Mouse (Mus musculus) liver, adult 2 months (tissue): Measurements from ENCODE around the gene Agfg2. TPM values are rescaled to one million over a fixed set of nuclear protein-coding genes. Genes with fewer than 3 reads are reported as not detected.

ENCODE experiments used
- DNase-seq: peaks from one replicate; pipeline ENCODE4 v3.0.0-alpha.2; 2011; ENCODE audit warnings: low read depth, low spot score; ENCODE audit errors: extremely low read depth
- H3K27ac ChIP-seq: fragments of 200-500 bp; replicated peaks from 2 replicates; pipeline ENCODE4 v1.5.1; 2012; ENCODE audit warnings: low read depth, mild to moderate bottlenecking, control low read depth, inconsistent platforms, low read length; ENCODE audit not compliant: insufficient read depth
- H3K27me3 ChIP-seq: fragments of 200-500 bp; 2 replicates; pipeline ENCODE4 v1.6.1; 2012; ENCODE audit warnings: mild to moderate bottlenecking, moderate library complexity, low read length, inconsistent platforms; ENCODE audit not compliant: control insufficient read depth, insufficient read depth
- H3K36me3 ChIP-seq: fragments of 200-500 bp; 2 replicates; pipeline ENCODE4 v1.6.1; 2012; ENCODE audit warnings: low read length, inconsistent platforms; ENCODE audit not compliant: control insufficient read depth, insufficient read depth
- H3K4me1 ChIP-seq: fragments of 200-500 bp; 2 replicates; pipeline ENCODE4 v1.6.1; 2011; ENCODE audit warnings: low read length; ENCODE audit not compliant: control insufficient read depth, insufficient read depth
- H3K4me3 ChIP-seq: fragments of 200-500 bp; 2 replicates; pipeline ENCODE4 v1.5.1; 2011; ENCODE audit warnings: low read depth, mild to moderate bottlenecking, control low read depth, low read length, moderate library complexity; ENCODE audit not compliant: insufficient read depth
- H3K79me2 ChIP-seq: fragments of 200-500 bp; 2 replicates; pipeline ENCODE4 v1.6.1; 2012; ENCODE audit warnings: inconsistent platforms, mild to moderate bottlenecking, low read length, moderate library complexity; ENCODE audit not compliant: control insufficient read depth, insufficient read depth
- H3K9ac ChIP-seq: fragments of 200-500 bp; 2 replicates; pipeline ENCODE4 v1.6.1; 2012; ENCODE audit warnings: low read depth, mild to moderate bottlenecking, control low read depth, inconsistent platforms, low read length
- CTCF ChIP-seq: fragments of 200-500 bp; IDR thresholded peaks from 2 replicates; pipeline ENCODE4 v1.5.1; 2011; ENCODE audit warnings: low read depth, low read length, control low read depth
- POLR2A ChIP-seq: fragments of 200-500 bp; IDR thresholded peaks from 2 replicates; pipeline ENCODE4 v1.6.1; 2011; ENCODE audit warnings: low read length, control low read depth; ENCODE audit not compliant: insufficient read depth; ENCODE audit errors: extremely low read depth
- WGBS: fragments of 180-500 bp; shearing (Covaris S2); methylation state at CpG from one replicate; pipeline ENCODE4 v1.1.7; 2018; 5-methylcytosine and 5-hydroxymethylcytosine counted together
- polyA plus RNA-seq: library from polyadenylated mRNA; depleted of rRNA; stranded (reverse); fragments of >200 nt; gene quantifications from 2 replicates; pipeline ENCODE4 v1.2.3, GENCODE M21; 2012
- total RNA-seq: library from RNA; depleted of rRNA; stranded (reverse); fragments of >200 nt; gene quantifications from 2 replicates; pipeline ENCODE4 v1.2.3, GENCODE M21; 2014

Gene Agfg2
- total and polyA plus RNA-seq, 2 experiments, result 14.8 to 35.9 TPM

DNA sequence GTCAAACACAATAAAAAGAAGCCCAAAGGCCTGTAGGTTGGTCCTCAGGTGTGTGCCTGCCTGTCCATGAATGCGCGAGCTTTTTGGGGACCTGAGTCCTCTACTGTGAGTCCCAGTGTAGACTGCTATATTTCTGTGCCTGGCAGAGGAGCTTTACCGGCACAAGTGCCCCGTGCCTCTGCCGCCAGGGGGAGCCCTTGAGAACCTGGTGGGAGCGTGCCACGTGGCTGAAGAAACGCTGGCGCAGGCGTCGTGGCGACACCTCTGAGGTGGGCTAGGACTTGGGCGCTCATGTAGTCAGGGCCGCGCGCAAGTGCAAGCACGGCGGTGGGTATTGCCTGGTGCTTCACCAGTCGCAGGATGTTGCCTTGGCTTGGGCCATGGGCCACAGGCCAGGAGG is 43.5 kb downstream of the Agfg2 start, which contains the start of gene Sap25:
Sap25 (plus strand) TSS at position 281 of the 400 bp plus-strand sequence.
- 80% methylated on average over 19 of the region's 19 CpGs for WGBS
- no peaks in the 10 kb centered on the region for H3K4me1 ChIP-seq
- TF ChIP-seq POLR2A, result no peak
- TF ChIP-seq CTCF, result peak; percentile 73
- H3K36me3 ChIP-seq, result peaks cover 15% of the 10 kb centered on the region
- H3K27me3 ChIP-seq, result no peaks in the 10 kb centered on the region
- no peaks in the 10 kb centered on the region for H3K79me2 ChIP-seq
- no peak within 1 kb of the TSS for H3K4me3 ChIP-seq
- no peak within 1 kb of the TSS for H3K27ac ChIP-seq
- no peak for DNase-seq
- no peak within 1 kb of the TSS for H3K9ac ChIP-seq

DNA sequence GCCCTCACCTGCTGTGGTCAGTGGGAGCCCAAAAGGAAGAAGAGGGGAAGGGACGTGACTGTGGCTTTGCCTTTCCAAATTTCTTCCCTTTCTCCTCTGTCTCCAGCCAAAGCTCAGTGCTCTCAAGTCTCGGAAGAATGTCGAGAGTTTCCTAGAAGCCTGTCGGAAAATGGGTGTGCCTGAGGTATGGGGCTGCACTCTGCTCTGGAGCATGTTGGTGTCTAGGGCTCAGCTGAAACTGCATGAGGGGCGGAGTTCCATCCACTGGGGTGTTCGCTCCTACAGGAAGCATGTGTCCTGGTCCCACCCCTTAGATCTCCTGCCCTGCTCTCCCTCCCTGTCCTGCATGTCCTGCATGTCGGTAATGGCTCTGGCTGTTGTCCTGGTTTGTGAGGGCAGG is 45.1 kb downstream of the Agfg2 start:
- no peak overlapping the region for H3K4me3 ChIP-seq
- no peaks in the 10 kb centered on the region for H3K4me1 ChIP-seq
- WGBS, result 83% methylated on average over 7 of the region's 7 CpGs
- no peak for TF ChIP-seq CTCF
- no peaks in the 10 kb centered on the region for H3K27me3 ChIP-seq
- H3K36me3 ChIP-seq, result peaks cover 17% of the 10 kb centered on the region
- H3K79me2 ChIP-seq, result no peaks in the 10 kb centered on the region
- H3K9ac ChIP-seq, result no peak overlapping the region
- DNase-seq, result no peak
- H3K27ac ChIP-seq, result no peak overlapping the region

DNA sequence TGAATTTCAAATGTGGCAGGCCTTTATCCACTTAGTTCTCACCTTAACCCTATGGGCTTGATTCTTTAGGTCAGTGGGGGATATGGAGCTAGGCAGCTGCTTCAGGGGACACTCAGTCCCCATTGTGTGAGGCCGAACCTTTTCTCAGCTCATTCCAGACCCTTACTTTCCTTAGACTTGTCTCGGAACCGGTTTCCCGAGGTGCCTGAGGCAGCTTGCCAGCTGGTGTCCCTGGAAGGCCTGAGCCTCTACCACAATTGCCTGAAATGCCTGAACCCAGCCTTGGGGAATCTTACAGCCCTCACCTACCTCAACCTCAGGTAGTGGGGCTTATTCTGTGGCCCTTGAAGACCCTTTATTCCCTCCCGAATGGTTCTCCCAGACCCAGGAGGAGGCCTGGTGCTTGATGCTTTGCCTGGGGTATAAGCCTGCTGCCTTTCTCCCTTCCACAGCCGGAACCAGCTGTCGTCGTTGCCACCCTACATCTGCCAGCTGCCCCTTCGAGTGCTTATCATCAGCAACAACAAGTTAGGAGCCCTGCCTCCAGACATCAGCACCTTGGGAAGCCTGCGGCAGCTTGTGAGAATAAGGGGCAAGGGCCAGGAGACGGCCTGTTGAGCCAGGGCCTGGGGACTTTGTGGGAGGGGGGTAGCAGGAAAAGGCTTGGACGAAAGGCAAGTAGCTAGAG is 51.0 kb downstream of the Agfg2 start:
- Histone ChIP-seq H3K36me3 (peaks cover 12% of the 10 kb centered on the region), H3K4me1 (no peaks in the 10 kb centered on the region), H3K27ac (no peak overlapping the region), H3K27me3 (no peaks in the 10 kb centered on the region), H3K79me2 (peaks cover 6% of the 10 kb centered on the region; the same call in 1 of the 2 replicates), H3K9ac (no peak overlapping the region), H3K4me3 (no peak overlapping the region)
- WGBS, result 89% methylated on average over 12 of the region's 12 CpGs
- no peak for TF ChIP-seq CTCF
- TF ChIP-seq POLR2A, result no peak
- no peak for DNase-seq

DNA sequence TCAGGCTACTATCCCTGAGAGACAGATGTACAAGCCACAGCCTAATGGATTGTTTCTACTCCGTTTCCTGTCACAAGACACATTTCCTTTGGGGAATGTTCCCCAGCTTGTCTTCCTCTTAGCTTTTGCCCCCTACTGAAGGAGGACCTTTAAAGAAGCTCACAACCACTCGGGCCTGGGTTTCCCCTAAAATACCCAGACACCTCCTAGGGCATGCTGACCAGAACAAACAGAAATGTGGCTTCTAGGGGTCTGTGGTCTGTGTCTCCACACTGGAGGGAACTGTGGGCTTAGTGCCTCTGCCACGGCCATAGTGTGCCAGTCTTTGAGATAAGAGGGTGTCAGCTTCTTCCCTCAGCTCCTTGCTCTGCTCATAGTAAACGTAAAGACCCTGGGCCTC is 52.9 kb downstream of the Agfg2 start:
- H3K4me1 ChIP-seq, result no peaks in the 10 kb centered on the region
- TF ChIP-seq POLR2A (no peak), CTCF (no peak)
- 77% methylated on average over 4 of the region's 4 CpGs for WGBS
- H3K79me2 ChIP-seq, result peaks cover 6% of the 10 kb centered on the region; the same call in 1 of the 2 replicates
- no peak for DNase-seq
- peaks cover 2% of the 10 kb centered on the region for H3K36me3 ChIP-seq
- H3K9ac ChIP-seq, result 0 out of 2 replicates have a peak overlapping the region, but pooled peaks have one; percentile 12
- H3K27ac ChIP-seq, result peak overlapping the region; percentile 28
- no peaks in the 10 kb centered on the region for H3K27me3 ChIP-seq
- H3K4me3 ChIP-seq, result no peak overlapping the region

DNA sequence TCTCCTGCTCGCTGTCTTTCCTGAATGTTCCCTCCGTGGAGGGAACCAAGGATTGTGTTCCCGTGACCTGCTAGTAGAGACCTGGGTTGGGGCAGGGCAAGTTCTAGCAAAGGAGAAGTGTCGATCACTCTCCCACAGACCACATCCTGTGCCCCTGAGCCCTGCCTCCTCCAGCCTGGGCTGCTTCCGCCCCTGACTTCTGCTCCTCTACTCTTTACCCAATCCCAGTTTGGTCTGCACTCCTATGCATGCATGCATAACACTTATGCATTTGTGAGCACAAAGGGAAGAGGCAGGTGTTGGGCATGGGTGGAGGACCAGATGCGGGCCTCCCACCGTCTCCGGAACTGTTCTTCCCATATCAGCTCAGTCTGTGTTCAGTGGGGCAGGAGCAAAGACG is 53.4 kb downstream of the Agfg2 start:
- peaks cover 6% of the 10 kb centered on the region; the same call in 1 of the 2 replicates for H3K79me2 ChIP-seq
- H3K36me3 ChIP-seq, result peaks cover 2% of the 10 kb centered on the region; the same call in 1 of the 2 replicates
- no peaks in the 10 kb centered on the region for H3K4me1 ChIP-seq
- H3K27ac ChIP-seq, result peak overlapping the region; percentile 71
- H3K9ac ChIP-seq, result peak overlapping the region; percentile 29
- 73% methylated on average over 9 of the region's 9 CpGs for WGBS
- H3K27me3 ChIP-seq, result no peaks in the 10 kb centered on the region
- TF ChIP-seq POLR2A, result no peak
- no peak for TF ChIP-seq CTCF
- 0 out of 2 replicates have a peak overlapping the region, but pooled peaks have one; percentile 43 for H3K4me3 ChIP-seq
- DNase-seq, result no peak

DNA sequence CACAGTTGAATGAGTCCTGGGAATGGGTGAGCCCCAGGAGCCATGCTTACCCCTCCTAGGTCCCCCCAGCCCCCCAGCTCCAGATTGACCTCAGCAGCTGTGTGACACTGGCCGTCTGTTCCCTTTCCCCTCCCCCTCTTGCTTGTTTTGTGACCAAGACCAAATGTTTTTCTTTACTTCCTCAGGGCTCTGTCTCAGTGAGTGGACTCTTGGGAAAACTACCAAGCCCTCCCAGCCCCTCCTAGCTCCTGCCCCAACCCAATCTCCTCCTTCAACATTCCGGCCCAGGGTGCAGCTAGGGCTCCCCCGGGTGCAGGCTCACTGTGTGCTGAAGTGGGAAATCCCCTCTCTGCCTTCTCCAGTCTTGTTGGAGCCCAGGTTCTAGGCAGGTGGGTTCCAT is 53.9 kb downstream of the Agfg2 start:
- WGBS, result 65% methylated on average over 3 of the region's 3 CpGs
- H3K9ac ChIP-seq, result peak overlapping the region; percentile 29
- peak overlapping the region; percentile 71 for H3K27ac ChIP-seq
- TF ChIP-seq POLR2A, result no peak
- TF ChIP-seq CTCF, result no peak
- no peaks in the 10 kb centered on the region for H3K4me1 ChIP-seq
- no peaks in the 10 kb centered on the region for H3K27me3 ChIP-seq
- H3K36me3 ChIP-seq, result peaks cover 2% of the 10 kb centered on the region; the same call in 1 of the 2 replicates
- H3K4me3 ChIP-seq, result peak overlapping the region; percentile 43
- no peak for DNase-seq
- H3K79me2 ChIP-seq, result peaks cover 6% of the 10 kb centered on the region; the same call in 1 of the 2 replicates
